Mouse (Mus musculus) stomach, embryonic 16.5 days (tissue): ENCODE results near the gene Gtf3c6. TPM values are rescaled to one million over a fixed set of nuclear protein-coding genes. Genes with fewer than 3 reads are reported as not detected.
A peak's percentile ranks its signal among the peaks of the same experiment; 100 is the strongest.
"Not testable (repeated sequence)": the region's sequence is repeated elsewhere in the genome, so short reads cannot be mapped to it uniquely, and the experiment has no call there.

ENCODE experiments used
- ATAC-seq: fragments of 200-750 bp; cut with Nextera tagmentation; 2 replicates; pipeline ENCODE4 v1.8.0; 2017; ENCODE audit warnings: moderate number of reproducible peaks, moderate TSS enrichment; ENCODE audit not compliant: insufficient read depth, low FRiP score
- H3K27ac ChIP-seq: fragments of 300-500 bp; sonication (generic); 2 replicates; pipeline ENCODE4 v1.5.1; 2014; ENCODE audit warnings: low read length
- H3K27me3 ChIP-seq: fragments of 300-500 bp; sonication (generic); 2 replicates; pipeline ENCODE4 v1.6.1; 2014; ENCODE audit warnings: low read length, control low read depth, mixed read lengths; ENCODE audit not compliant: control insufficient read depth, insufficient read depth
- H3K36me3 ChIP-seq: fragments of 300-500 bp; sonication (generic); 2 replicates; pipeline ENCODE4 v1.6.1; 2014; ENCODE audit warnings: low read length; ENCODE audit not compliant: control insufficient read depth, insufficient read depth
- H3K4me1 ChIP-seq: fragments of 300-500 bp; sonication (generic); 2 replicates; pipeline ENCODE4 v1.6.1; 2014; ENCODE audit warnings: low read length, control low read depth, mixed read lengths; ENCODE audit not compliant: control insufficient read depth, insufficient read depth
- H3K4me2 ChIP-seq: fragments of 300-500 bp; sonication (generic); 2 replicates; pipeline ENCODE4 v1.6.1; 2014; ENCODE audit warnings: low read depth, low read length, mixed read lengths
- H3K4me3 ChIP-seq: fragments of 300-500 bp; sonication (generic); replicated peaks from 2 replicates; pipeline ENCODE4 v1.5.1; 2014; ENCODE audit warnings: mild to moderate bottlenecking, low read length
- H3K9ac ChIP-seq: fragments of 300-500 bp; sonication (generic); 2 replicates; pipeline ENCODE4 v1.6.1; 2014; ENCODE audit warnings: low read length
- H3K9me3 ChIP-seq: fragments of 300-500 bp; sonication (generic); replicated peaks from 2 replicates; pipeline ENCODE4 v1.6.1; 2016; ENCODE audit warnings: low read length, control low read depth; ENCODE audit not compliant: control insufficient read depth
- WGBS: fragments of 180-500 bp; shearing (Covaris S2); extraction: QIAGEN DNeasy Blood & Tissue Kit; methylation state at CpG from one replicate; pipeline ENCODE4 v1.1.7; 2014; 5-methylcytosine and 5-hydroxymethylcytosine counted together
- polyA plus RNA-seq: library from polyadenylated mRNA; unstranded; fragments of >200 nt; fragmentation: Nextera tagmentation; extraction: Ambion mirVana; gene quantifications from 2 replicates; pipeline ENCODE4 v1.2.1, GENCODE M21; 2015

Gene Gtf3c6
- polyA plus RNA-seq: 80.8 and 86.1 TPM in 2 replicates

- ATAC-seq: peak; percentile 73
- Histone ChIP-seq H3K4me2 (peak within 1 kb of the TSS; percentile 84), H3K36me3 (peaks cover 12% of the 10 kb centered on the region; the same call in 1 of the 2 replicates), H3K27me3 (no peaks in the 10 kb centered on the region), H3K4me3 (peak within 1 kb of the TSS; percentile 54), H3K9ac (peak within 1 kb of the TSS; percentile 75), H3K27ac (peak within 1 kb of the TSS; percentile 98), H3K4me1 (peaks cover 10% of the 10 kb centered on the region; the same call in 1 of the 2 replicates), H3K9me3 (no peaks in the 10 kb centered on the region)
- WGBS: under 1% methylated on average over 43 of the region's 43 CpGs
Measured at GRCm38 (mm10) chr10:40257414-40258255, at the start of gene Gtf3c6. Gene Gtf3c6, minus strand, starts transcription at chr10:40258108.

DNA sequence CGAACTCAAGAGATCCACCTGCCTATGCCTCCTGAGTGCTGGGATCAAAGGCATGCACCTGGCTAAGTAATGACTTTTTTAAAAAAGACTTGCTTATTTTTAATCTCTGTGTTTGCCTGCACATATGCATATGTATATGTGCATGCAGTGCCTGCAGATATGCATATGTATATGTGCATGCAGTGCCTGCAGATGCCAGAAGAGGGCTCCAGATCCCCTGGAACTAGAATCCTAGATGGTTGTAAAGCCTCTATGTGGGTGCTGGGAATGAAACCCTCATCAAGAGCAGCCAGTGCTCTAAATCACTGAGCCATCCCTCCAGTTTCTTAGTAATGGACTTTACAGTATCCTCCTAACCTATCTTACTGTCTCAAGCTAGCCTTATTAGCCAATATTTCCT lies 48.1 kb upstream of the Gtf3c6 start:
- Histone ChIP-seq H3K4me2 (no peak overlapping the region), H3K27ac (no peak overlapping the region), H3K4me1 (no peaks in the 10 kb centered on the region), H3K4me3 (no peak overlapping the region), H3K36me3 (no peaks in the 10 kb centered on the region), H3K9me3 (0 out of 2 replicates have a peak, but pooled peaks cover 5% of the 10 kb centered on the region), H3K27me3 (no peaks in the 10 kb centered on the region), H3K9ac (no peak overlapping the region)
- no peak for ATAC-seq
- 86% methylated on average over 1 of the region's 1 CpGs for WGBS

DNA sequence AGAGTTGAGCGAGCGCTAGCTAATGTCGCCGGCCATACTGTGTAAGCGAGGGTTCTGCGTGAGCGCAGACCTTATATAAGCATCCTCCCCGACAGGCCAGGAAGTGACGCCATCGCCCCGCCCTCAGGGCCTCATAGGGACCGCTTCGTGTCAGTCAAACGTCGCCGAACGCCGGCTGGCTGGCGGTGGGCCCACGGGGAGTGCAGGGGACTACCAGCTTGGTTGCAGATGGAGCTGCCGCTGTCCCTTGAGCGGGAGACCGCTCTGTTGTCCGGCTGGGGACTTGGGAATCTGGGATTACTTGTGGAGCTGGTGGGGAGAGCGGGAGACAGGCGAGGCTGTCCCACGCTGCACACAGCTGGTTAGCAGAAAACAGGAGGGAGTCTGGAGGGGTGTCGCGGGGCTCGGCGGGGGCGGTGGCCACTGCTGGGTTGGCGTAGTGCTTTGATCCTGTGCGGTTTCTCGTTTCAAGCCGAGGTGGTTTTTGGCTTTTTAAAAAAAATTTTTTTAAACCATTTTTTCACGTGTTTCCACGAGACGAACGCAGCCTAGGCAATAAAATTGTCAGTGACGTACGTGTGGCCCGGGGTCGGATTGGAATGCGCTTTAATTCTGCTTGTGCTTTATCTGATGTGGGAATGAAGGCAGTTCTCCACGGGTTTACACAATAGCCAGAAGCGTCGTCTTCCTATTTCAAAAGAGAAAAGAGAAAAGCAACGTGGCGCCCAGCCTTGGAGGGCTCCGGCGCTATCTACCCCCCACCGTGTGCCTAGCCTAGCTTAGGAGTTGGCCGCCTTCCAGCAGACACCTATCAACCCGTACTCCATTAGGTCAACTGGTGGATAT lies 44.5 kb upstream of the Gtf3c6 start, which contains the start of gene Amd1:
Gene Amd1 (minus strand): TSS at position 47 of the 846 bp plus-strand sequence.
- peaks cover 18% of the 10 kb centered on the region for H3K4me1 ChIP-seq
- H3K36me3 ChIP-seq: no peaks in the 10 kb centered on the region
- H3K27ac ChIP-seq: peak within 1 kb of the TSS; percentile 99
- H3K27me3 ChIP-seq: no peaks in the 10 kb centered on the region
- 0 out of 2 replicates have a peak, but pooled peaks cover 5% of the 10 kb centered on the region for H3K9me3 ChIP-seq
- H3K4me3 ChIP-seq: peak within 1 kb of the TSS; percentile 91
- peak; percentile 97 for ATAC-seq
- peak within 1 kb of the TSS; percentile 98 for H3K9ac ChIP-seq
- H3K4me2 ChIP-seq: peak within 1 kb of the TSS; percentile 84
- under 1% methylated on average over 55 of the region's 55 CpGs for WGBS

GRCm38 (mm10) chr10:40301181-40302075 lies 43.5 kb upstream of the Gtf3c6 start:
- Histone ChIP-seq H3K9ac (peak overlapping the region; percentile 98), H3K4me3 (peak overlapping the region; percentile 91), H3K27ac (peak overlapping the region; percentile 94), H3K4me2 (peak overlapping the region; percentile 81), H3K4me1 (peaks cover 18% of the 10 kb centered on the region)
- WGBS: under 1% methylated on average over 72 of the region's 91 CpGs
- ATAC-seq: peak; percentile 6; the same call in 1 of the 2 replicates
- not testable (repeated sequence) for H3K9me3 ChIP-seq, H3K27me3 ChIP-seq, H3K36me3 ChIP-seq

GRCm38 (mm10) chr10:40300648-40301171 lies 42.8 kb upstream of the Gtf3c6 start:
- ATAC-seq: peak; percentile 82
- Histone ChIP-seq H3K27me3 (no peaks in the 10 kb centered on the region), H3K4me2 (peak overlapping the region; percentile 81), H3K4me3 (peak overlapping the region; percentile 90), H3K36me3 (no peaks in the 10 kb centered on the region), H3K9ac (peak overlapping the region; percentile 98), H3K27ac (peak overlapping the region; percentile 94), H3K9me3 (no peaks in the 10 kb centered on the region), H3K4me1 (peaks cover 18% of the 10 kb centered on the region)
- WGBS: under 1% methylated on average over 36 of the region's 36 CpGs

- 82% methylated on average over 6 of the region's 6 CpGs for WGBS
- H3K9ac ChIP-seq: no peak overlapping the region
- H3K9me3 ChIP-seq: no peaks in the 10 kb centered on the region
- no peaks in the 10 kb centered on the region for H3K27me3 ChIP-seq
- H3K4me2 ChIP-seq: no peak overlapping the region
- no peak overlapping the region for H3K27ac ChIP-seq
- no peak overlapping the region for H3K4me3 ChIP-seq
- H3K36me3 ChIP-seq: peaks cover 5% of the 10 kb centered on the region; the same call in 1 of the 2 replicates
- H3K4me1 ChIP-seq: peaks cover 8% of the 10 kb centered on the region
- ATAC-seq: no peak
Measured at GRCm38 (mm10) chr10:40292640-40293039, 34.7 kb upstream of the Gtf3c6 start.

DNA sequence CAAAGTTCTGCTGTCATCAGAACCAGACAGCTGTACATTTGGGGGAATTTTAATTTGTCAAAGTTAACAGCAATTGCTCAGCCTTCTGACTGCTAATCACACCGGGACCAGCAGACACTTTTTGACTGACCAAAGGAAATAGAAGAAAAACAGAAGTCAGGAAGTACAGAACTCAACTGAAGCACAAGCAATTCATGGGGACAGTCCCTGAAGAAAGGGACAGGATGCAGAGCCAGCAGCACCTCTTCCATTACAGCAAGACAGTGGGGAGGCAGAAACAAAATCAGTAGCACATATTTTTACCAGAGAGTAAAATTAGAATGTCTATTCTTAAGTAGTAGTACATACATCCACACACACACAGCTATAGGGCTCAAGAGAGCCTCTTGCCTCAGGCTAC lies 28.9 kb upstream of the Gtf3c6 start:
- Histone ChIP-seq H3K27ac (no peak overlapping the region), H3K9me3 (no peaks in the 10 kb centered on the region; the same call in 1 of the 2 replicates), H3K4me1 (no peaks in the 10 kb centered on the region), H3K36me3 (peaks cover 11% of the 10 kb centered on the region; the same call in 1 of the 2 replicates), H3K9ac (no peak overlapping the region), H3K27me3 (no peaks in the 10 kb centered on the region), H3K4me3 (no peak overlapping the region), H3K4me2 (no peak overlapping the region)
- WGBS: 91% methylated on average over 1 of the region's 1 CpGs
- ATAC-seq: no peak

DNA sequence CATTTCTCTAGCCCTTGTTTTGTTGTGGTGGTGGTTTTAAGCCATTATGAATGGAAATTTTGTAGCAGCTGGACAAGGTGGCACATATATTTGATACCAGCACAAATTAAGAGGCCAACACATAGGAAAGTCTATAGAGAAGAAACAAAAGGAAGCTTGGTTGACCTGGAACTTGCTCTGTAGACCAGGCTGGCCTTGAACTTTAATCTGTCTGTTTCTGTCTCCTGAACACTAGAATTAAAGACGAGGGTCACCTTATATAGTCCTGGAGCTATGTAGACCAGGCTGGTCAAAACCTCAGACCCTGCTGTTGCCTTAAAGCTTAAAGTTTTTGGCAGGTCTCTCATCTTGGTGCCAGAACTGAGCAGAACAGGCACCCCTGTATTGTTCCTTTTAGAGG lies 27.7 kb upstream of the Gtf3c6 start:
- H3K36me3 ChIP-seq: peaks cover 7% of the 10 kb centered on the region; the same call in 1 of the 2 replicates
- H3K9ac ChIP-seq: no peak overlapping the region
- 82% methylated on average over 1 of the region's 1 CpGs for WGBS
- H3K4me2 ChIP-seq: no peak overlapping the region
- no peak for ATAC-seq
- H3K27me3 ChIP-seq: no peaks in the 10 kb centered on the region
- no peak overlapping the region for H3K27ac ChIP-seq
- H3K4me1 ChIP-seq: no peaks in the 10 kb centered on the region
- H3K4me3 ChIP-seq: no peak overlapping the region
- H3K9me3 ChIP-seq: no peaks in the 10 kb centered on the region; the same call in 1 of the 2 replicates
